ENCODE assay signal across 8 mouse cellular contexts in the genomic region with DNA sequence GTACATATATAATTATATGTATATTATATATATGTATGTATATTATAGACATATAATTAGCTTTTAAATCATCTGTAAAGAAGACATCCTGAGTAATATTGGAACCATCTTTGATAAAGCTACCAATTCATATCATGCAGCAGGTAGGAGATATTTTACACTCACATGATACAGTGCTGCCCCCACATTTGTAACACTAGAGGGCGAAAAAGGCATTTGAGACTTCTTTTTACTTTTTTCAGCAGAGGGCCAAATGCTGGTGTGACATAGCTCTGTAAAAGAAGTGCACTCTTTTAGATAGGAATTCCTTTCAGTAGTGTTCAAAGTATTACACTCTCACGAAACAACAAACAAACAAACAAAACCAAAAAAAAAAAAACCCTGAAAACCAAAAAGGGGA. TPM values are rescaled to one million over a fixed set of nuclear protein-coding genes. Genes with fewer than 3 reads are reported as not detected.
A peak's percentile ranks its signal among the peaks of the same experiment; 100 is the strongest.
DNase-seq lines count a peak whose midpoint lies in the region; ATAC-seq lines count a peak whose summit lies in the region.

No protein-coding gene starts in this region.

- peak; percentile 10 for ATAC-seq in inflammation-experienced regulatory T-cells, adult 6 months
- no peak for ATAC-seq in erythroid progenitor cell, adult 5-6 weeks (replicated peaks; ENCODE audit: low FRiP score, poor library complexity, severe bottlenecking)

- peak; percentile 31 to 81 for DNase-seq in frontal cortex, adult 2 months (ENCODE audit: extremely low spot score in 1 of 2, low spot score in 1 of 2)
- DNase-seq in frontal cortex, postnatal 25 days (ENCODE audit: low spot score in 2 of 2): no peak
- peak; percentile 70 for DNase-seq in right cerebral cortex, postnatal 10 days (ENCODE audit: low spot score in 2 of 2)
- DNase-seq in right cerebral cortex, postnatal 4 days: no peak
- DNase-seq in cerebellum, postnatal 10 days: peak; percentile 61 to 69
- DNase-seq in lung, postnatal 14 days: peak; percentile 48

RNA-seq across cellular contexts. Expression of a gene that starts 0.9 kb away (rescaled TPM):
- 28.8 and 31.5 TPM in 2 replicates for polyA plus RNA-seq in frontal cortex, adult 2 months (2012; rRNA removed)
- 10 to 100 TPM in 1 of 3 experiments, 1 to 10 TPM in 2; 7.1 to 10.5 (median 7.7) TPM for polyA plus RNA-seq in inflammation-experienced regulatory T-cells, adult 6 months (2017; shearing (Covaris generic))
- total RNA-seq in erythroid progenitor cell, adult 5-6 weeks (2015; ENCODE audit: low replicate concordance): 2.5 and 4.0 TPM in 2 replicates
- 1.9 and 2.7 TPM in 2 replicates for total RNA-seq in erythroid progenitor cell, adult 5-6 weeks (2017; ENCODE audit: low replicate concordance)

RNA-seq across cellular contexts. Expression of a gene that starts 1.1 kb away (rescaled TPM):
- 36.6 and 45.5 TPM in 2 replicates for polyA plus RNA-seq in frontal cortex, adult 2 months (2012; rRNA removed)
- polyA plus RNA-seq in inflammation-experienced regulatory T-cells, adult 6 months (2017; shearing (Covaris generic)): 1 to 10 TPM; 1.1 to 3.8 (median 2.1) TPM
- 3.8 and 13.3 TPM in 2 replicates for total RNA-seq in erythroid progenitor cell, adult 5-6 weeks (2015; ENCODE audit: low replicate concordance)
- 5.1 and 8.5 TPM in 2 replicates for total RNA-seq in erythroid progenitor cell, adult 5-6 weeks (2017; ENCODE audit: low replicate concordance)

RNA-seq across cellular contexts. Expression of a gene that starts 16.1 kb away (rescaled TPM):
- 2.5 and 5.3 TPM in 2 replicates for polyA plus RNA-seq in frontal cortex, adult 2 months (2012; rRNA removed)
- under 1 TPM in 1 of 3 experiments, not detected in 2; 0.95 TPM for polyA plus RNA-seq in inflammation-experienced regulatory T-cells, adult 6 months (2017; shearing (Covaris generic))
- not detected in 2 replicates for total RNA-seq in erythroid progenitor cell, adult 5-6 weeks (2015; ENCODE audit: low replicate concordance)
- not detected in 2 replicates for total RNA-seq in erythroid progenitor cell, adult 5-6 weeks (2017; ENCODE audit: low replicate concordance)

Comparison
In these comparisons a context has a peak if more than half of its experiments do, and no peak if none do; other contexts are left out.
1. DNase-seq: peak in frontal cortex, adult 2 months (2 of 2), right cerebral cortex, postnatal 10 days (2 of 2), cerebellum, postnatal 10 days (2 of 2) and lung, postnatal 14 days (single experiment); none in frontal cortex, postnatal 25 days (0 of 2) and right cerebral cortex, postnatal 4 days (single experiment).